Mouse (Mus musculus) hindbrain, postnatal 0 days (tissue): ENCODE data around the gene 1700012P22Rik. TPM values are rescaled to one million over a fixed set of nuclear protein-coding genes. Genes with fewer than 3 reads are reported as not detected.

Source experiments
- ATAC-seq: fragments of 200-750 bp; cut with Nextera tagmentation; 2 replicates; pipeline ENCODE4 v1.8.0; 2017; ENCODE audit warnings: mild to moderate bottlenecking, moderate TSS enrichment, moderate library complexity
- DNase-seq: peaks from one replicate; pipeline ENCODE4 v3.0.0-alpha.2; 2015; ENCODE audit warnings: low spot score
- H3K27ac ChIP-seq: fragments of 300-500 bp; sonication (generic); 2 replicates; pipeline ENCODE4 v1.5.1; 2014; ENCODE audit warnings: mild to moderate bottlenecking
- H3K27me3 ChIP-seq: fragments of 300-500 bp; sonication (generic); 2 replicates; pipeline ENCODE4 v1.6.1; 2014; ENCODE audit warnings: low read length, mixed read lengths; ENCODE audit not compliant: insufficient read depth
- H3K36me3 ChIP-seq: fragments of 300-500 bp; sonication (generic); 2 replicates; pipeline ENCODE4 v1.6.1; 2014; ENCODE audit warnings: low read length, mixed read lengths; ENCODE audit not compliant: insufficient read depth
- H3K4me1 ChIP-seq: fragments of 300-500 bp; sonication (generic); 2 replicates; pipeline ENCODE4 v1.6.1; 2014; ENCODE audit warnings: antibody characterized with exemption, low read length, mixed read lengths; ENCODE audit not compliant: insufficient read depth
- H3K4me2 ChIP-seq: fragments of 300-500 bp; sonication (generic); 2 replicates; pipeline ENCODE4 v1.6.1; 2014; ENCODE audit warnings: low read depth, mild to moderate bottlenecking, low read length, moderate library complexity, mixed read lengths
- H3K4me3 ChIP-seq: fragments of 300-500 bp; sonication (generic); 2 replicates; pipeline ENCODE4 v1.5.1; 2014; ENCODE audit warnings: low read length
- H3K9ac ChIP-seq: fragments of 300-500 bp; sonication (generic); replicated peaks from 2 replicates; pipeline ENCODE4 v1.6.1; 2014; ENCODE audit warnings: mild to moderate bottlenecking, low read length, moderate library complexity, mixed read lengths
- H3K9me3 ChIP-seq: fragments of 300-500 bp; sonication (generic); 2 replicates; pipeline ENCODE4 v1.6.1; 2016; ENCODE audit warnings: low read length, mixed read lengths
- CTCF ChIP-seq: IDR thresholded peaks from 2 replicates; pipeline ENCODE4 v1.5.1; 2016; ENCODE audit warnings: antibody characterized with exemption, control low read depth, low read depth
- WGBS: fragments of 180-500 bp; shearing (Covaris S2); extraction: QIAGEN DNeasy Blood & Tissue Kit; methylation state at CpG from one replicate; pipeline ENCODE4 v1.1.7; 2014; 5-methylcytosine and 5-hydroxymethylcytosine counted together
- polyA plus RNA-seq: library from polyadenylated mRNA; unstranded; fragments of >200 nt; fragmentation: Nextera tagmentation; extraction: Ambion mirVana; gene quantifications from 2 replicates; pipeline ENCODE4 v1.2.1, GENCODE M21; 2015
- total RNA-seq: library from RNA; depleted of rRNA; stranded (reverse); fragments of >200 nt; gene quantifications from 2 replicates; pipeline ENCODE4 v1.2.3, GENCODE M21; 2014; rRNA removed

Gene 1700012P22Rik
- total and polyA plus RNA-seq, 2 experiments from 2014 or later = 0.15 TPM; not detected in 1

GRCm38 (mm10) chr4:144406261-144406660, 32.3 kb downstream of the 1700012P22Rik start:
- no peak for ATAC-seq
- 74% methylated on average over 3 of the region's 3 CpGs for WGBS
- DNase-seq = no peak
- Histone ChIP-seq H3K4me3 (no peak overlapping the region), H3K36me3 (no peaks in the 10 kb centered on the region), H3K27me3 (no peaks in the 10 kb centered on the region), H3K27ac (no peak overlapping the region), H3K4me2 (no peak overlapping the region), H3K9me3 (peaks cover 7% of the 10 kb centered on the region; the same call in 1 of the 2 replicates), H3K9ac (no peak overlapping the region), H3K4me1 (no peaks in the 10 kb centered on the region)
- TF ChIP-seq CTCF = no peak

GRCm38 (mm10) chr4:144404456-144405086, 34.0 kb downstream of the 1700012P22Rik start:
- WGBS = 11% methylated on average over 17 of the region's 17 CpGs
- Histone ChIP-seq H3K27me3 (no peaks in the 10 kb centered on the region), H3K27ac (no peak overlapping the region), H3K36me3 (no peaks in the 10 kb centered on the region), H3K9me3 (peaks cover 7% of the 10 kb centered on the region; the same call in 1 of the 2 replicates), H3K4me1 (no peaks in the 10 kb centered on the region), H3K9ac (no peak overlapping the region), H3K4me3 (peak overlapping the region; percentile 6; the same call in 1 of the 2 replicates), H3K4me2 (peak overlapping the region; percentile 29)
- ATAC-seq (no peak), DNase-seq (no peak)
- no peak for TF ChIP-seq CTCF

GRCm38 (mm10) chr4:144402712-144403111, 35.9 kb downstream of the 1700012P22Rik start:
- no peak for ATAC-seq
- Histone ChIP-seq H3K9ac (no peak overlapping the region), H3K9me3 (peaks cover under 1% of the 10 kb centered on the region; the same call in 1 of the 2 replicates), H3K27me3 (no peaks in the 10 kb centered on the region), H3K36me3 (no peaks in the 10 kb centered on the region), H3K4me2 (no peak overlapping the region), H3K4me3 (no peak overlapping the region), H3K4me1 (no peaks in the 10 kb centered on the region), H3K27ac (no peak overlapping the region)
- TF ChIP-seq CTCF = no peak
- WGBS = 87% methylated on average over 4 of the region's 4 CpGs
- DNase-seq = no peak

- H3K9ac ChIP-seq = no peak overlapping the region
- no peak overlapping the region for H3K4me3 ChIP-seq
- no peaks in the 10 kb centered on the region for H3K36me3 ChIP-seq
- no peak for DNase-seq
- 36% methylated on average over 3 of the region's 3 CpGs for WGBS
- H3K9me3 ChIP-seq = peaks cover 16% of the 10 kb centered on the region
- H3K4me1 ChIP-seq = no peaks in the 10 kb centered on the region
- no peak for ATAC-seq
- H3K4me2 ChIP-seq = no peak overlapping the region
- no peak for TF ChIP-seq CTCF
- H3K27me3 ChIP-seq = no peaks in the 10 kb centered on the region
- no peak overlapping the region for H3K27ac ChIP-seq
Measured at GRCm38 (mm10) chr4:144396316-144396715, 42.3 kb downstream of the 1700012P22Rik start.

GRCm38 (mm10) chr4:144377911-144378310, 60.7 kb downstream of the 1700012P22Rik start, which contains the start of gene Pramef20:
TSS of gene Pramef20 (minus strand) at chr4:144377933.
- DNase-seq (no peak), ATAC-seq (no peak)
- no peak within 1 kb of the TSS for H3K9ac ChIP-seq
- H3K4me2 ChIP-seq = no peak within 1 kb of the TSS
- no peak for TF ChIP-seq CTCF
- WGBS = 56% methylated on average over 2 of the region's 2 CpGs
- no peak within 1 kb of the TSS for H3K4me3 ChIP-seq
- H3K4me1 ChIP-seq = no peaks in the 10 kb centered on the region
- H3K36me3 ChIP-seq = no peaks in the 10 kb centered on the region
- no peak within 1 kb of the TSS for H3K27ac ChIP-seq
- H3K9me3 ChIP-seq = peaks cover 20% of the 10 kb centered on the region
- H3K27me3 ChIP-seq = no peaks in the 10 kb centered on the region

Other genes with a start within 250 kb of the 1700012P22Rik start
- gene Oog2, start 248.1 kb downstream of the 1700012P22Rik start, total RNA-seq = not detected in 2 replicates
- not detected in 2 replicates for gene Oog2, start 248.1 kb downstream of the 1700012P22Rik start, polyA plus RNA-seq
- not detected in 2 replicates for gene C87977, start 225.5 kb downstream of the 1700012P22Rik start, total RNA-seq
- gene C87977, start 225.5 kb downstream of the 1700012P22Rik start, polyA plus RNA-seq = not detected in 2 replicates
- not detected in 2 replicates for gene Pramel5, start 158.3 kb downstream of the 1700012P22Rik start, total RNA-seq
- not detected in 2 replicates for gene Pramel5, start 158.3 kb downstream of the 1700012P22Rik start, polyA plus RNA-seq
- not detected in 2 replicates for gene Gm13128, start 108.5 kb downstream of the 1700012P22Rik start, total RNA-seq
- gene Gm13128, start 108.5 kb downstream of the 1700012P22Rik start, polyA plus RNA-seq = not detected in 2 replicates
- not detected in 2 replicates for gene Gm13119, start 80.8 kb downstream of the 1700012P22Rik start, total RNA-seq
- gene Gm13119, start 80.8 kb downstream of the 1700012P22Rik start, polyA plus RNA-seq = not detected in 2 replicates
- gene Pramef20, start 60.8 kb downstream of the 1700012P22Rik start, total RNA-seq = not detected in 2 replicates
- gene Pramef20, start 60.8 kb downstream of the 1700012P22Rik start, polyA plus RNA-seq = not detected in 2 replicates
- not detected in 2 replicates for gene Pramef12, start 30.3 kb downstream of the 1700012P22Rik start, total RNA-seq
- gene Pramef12, start 30.3 kb downstream of the 1700012P22Rik start, polyA plus RNA-seq = not detected in 2 replicates
- not detected in 2 replicates for gene Gm9944, start 14.5 kb upstream of the 1700012P22Rik start, total RNA-seq
- not detected in 2 replicates for gene Gm9944, start 14.5 kb upstream of the 1700012P22Rik start, polyA plus RNA-seq
- not detected in 2 replicates for gene Aadacl3, start 25.0 kb upstream of the 1700012P22Rik start, total RNA-seq
- not detected in 2 replicates for gene Aadacl3, start 25.0 kb upstream of the 1700012P22Rik start, polyA plus RNA-seq
- not detected in 2 replicates for gene 9430007A20Rik, start 81.0 kb upstream of the 1700012P22Rik start, total RNA-seq
- not detected in 2 replicates for gene 9430007A20Rik, start 81.0 kb upstream of the 1700012P22Rik start, polyA plus RNA-seq
- not detected in 2 replicates for gene Gm13124, start 126.4 kb upstream of the 1700012P22Rik start, total RNA-seq
- not detected in 2 replicates for gene Gm13124, start 126.4 kb upstream of the 1700012P22Rik start, polyA plus RNA-seq
- gene Aadacl4, start 174.9 kb upstream of the 1700012P22Rik start, total RNA-seq = not detected in 2 replicates
- not detected in 2 replicates for gene Aadacl4, start 174.9 kb upstream of the 1700012P22Rik start, polyA plus RNA-seq
- not detected in 2 replicates for gene Gm436, start 247.6 kb upstream of the 1700012P22Rik start, total RNA-seq
- gene Gm436, start 247.6 kb upstream of the 1700012P22Rik start, polyA plus RNA-seq = not detected in 2 replicates